Mouse (Mus musculus): ENCODE results near the gene Nadk2. TPM values are rescaled to one million over a fixed set of nuclear protein-coding genes. Genes with fewer than 3 reads are reported as not detected.

Nadk2 gene
- polyA plus RNA-seq, 1 experiment from 2014 or later: 34.9 TPM

- peaks cover 37% of the 10 kb centered on the region for H3K36me3 ChIP-seq (replicated peaks)
- H3K9ac ChIP-seq: no peak overlapping the region
- H3K4me2 ChIP-seq: peak overlapping the region; percentile 24
- WGBS: 78% methylated on average over 11 of the region's 11 CpGs
- H3K9me3 ChIP-seq: no peaks in the 10 kb centered on the region
- H3K4me1 ChIP-seq: peaks cover 8% of the 10 kb centered on the region
- H3K4me3 ChIP-seq (replicated peaks): no peak overlapping the region
- no peaks in the 10 kb centered on the region for H3K27me3 ChIP-seq
- H3K27ac ChIP-seq: no peak overlapping the region
- peak; percentile 33 for ATAC-seq (ENCODE audit: low FRiP score)
These were observed 22.7 kb downstream of the Nadk2 start for GRCm38 (mm10) chr15:9093598-9094365.

- 28% methylated on average over 13 of the region's 13 CpGs for WGBS
- peak; percentile 91 for ATAC-seq (ENCODE audit: low FRiP score)
- Histone ChIP-seq H3K4me3 (replicated peaks) (no peak overlapping the region), H3K36me3 (replicated peaks) (peaks cover 40% of the 10 kb centered on the region), H3K27me3 (no peaks in the 10 kb centered on the region), H3K27ac (no peak overlapping the region), H3K4me2 (peak overlapping the region; percentile 24), H3K9ac (no peak overlapping the region), H3K4me1 (peaks cover 8% of the 10 kb centered on the region), H3K9me3 (no peaks in the 10 kb centered on the region)
These were observed 23.3 kb downstream of the Nadk2 start for GRCm38 (mm10) chr15:9094366-9094750.

GRCm38 (mm10) chr15:9096865-9097264 is 25.8 kb downstream of the Nadk2 start:
- no peak overlapping the region for H3K9ac ChIP-seq
- no peak overlapping the region for H3K4me3 ChIP-seq (replicated peaks)
- no peak for ATAC-seq (ENCODE audit: low FRiP score)
- peaks cover 11% of the 10 kb centered on the region for H3K4me1 ChIP-seq
- no peaks in the 10 kb centered on the region for H3K27me3 ChIP-seq
- no peaks in the 10 kb centered on the region for H3K9me3 ChIP-seq
- no peak overlapping the region for H3K4me2 ChIP-seq
- WGBS: 91% methylated on average over 4 of the region's 4 CpGs
- no peak overlapping the region for H3K27ac ChIP-seq
- peaks cover 56% of the 10 kb centered on the region for H3K36me3 ChIP-seq (replicated peaks)

GRCm38 (mm10) chr15:9100446-9101077 is 29.5 kb downstream of the Nadk2 start:
- H3K27ac ChIP-seq: no peak overlapping the region
- no peak; the same call in 1 of the 2 replicates for ATAC-seq (ENCODE audit: low FRiP score)

GRCm38 (mm10) chr15:9106303-9107074 is 35.4 kb downstream of the Nadk2 start:
- H3K4me2 ChIP-seq: no peak overlapping the region
- no peaks in the 10 kb centered on the region for H3K27me3 ChIP-seq
- no peaks in the 10 kb centered on the region for H3K9me3 ChIP-seq
- H3K36me3 ChIP-seq (replicated peaks): peaks cover 27% of the 10 kb centered on the region
- no peaks in the 10 kb centered on the region for H3K4me1 ChIP-seq
- no peak overlapping the region for H3K4me3 ChIP-seq (replicated peaks)
- WGBS: 88% methylated on average over 13 of the region's 13 CpGs
- ATAC-seq (ENCODE audit: low FRiP score): no peak
- no peak overlapping the region for H3K27ac ChIP-seq
- H3K9ac ChIP-seq: no peak overlapping the region

More at GRCm38 (mm10) chr15:9100446-9101077, 29.5 kb downstream of the Nadk2 start:
- peaks cover 3% of the 10 kb centered on the region; the same call in 1 of the 2 replicates for H3K4me1 ChIP-seq
- H3K9ac ChIP-seq: no peak overlapping the region
- H3K36me3 ChIP-seq (replicated peaks): peaks cover 46% of the 10 kb centered on the region
- no peaks in the 10 kb centered on the region for H3K9me3 ChIP-seq
- no peaks in the 10 kb centered on the region for H3K27me3 ChIP-seq
- no peak overlapping the region for H3K4me3 ChIP-seq (replicated peaks)
- no peak overlapping the region for H3K4me2 ChIP-seq
- 75% methylated on average over 10 of the region's 10 CpGs for WGBS

- Histone ChIP-seq H3K4me1 (no peaks in the 10 kb centered on the region), H3K4me3 (replicated peaks) (no peak overlapping the region), H3K27me3 (no peaks in the 10 kb centered on the region), H3K4me2 (no peak overlapping the region), H3K27ac (no peak overlapping the region), H3K36me3 (replicated peaks) (peaks cover 54% of the 10 kb centered on the region), H3K9ac (no peak overlapping the region), H3K9me3 (no peaks in the 10 kb centered on the region)
- 86% methylated on average over 6 of the region's 6 CpGs for WGBS
- ATAC-seq (ENCODE audit: low FRiP score): no peak
These were observed 39.7 kb downstream of the Nadk2 start for GRCm38 (mm10) chr15:9110526-9111347.

- Histone ChIP-seq H3K9me3 (no peaks in the 10 kb centered on the region), H3K27ac (no peak overlapping the region), H3K9ac (no peak overlapping the region), H3K36me3 (replicated peaks) (peaks cover 61% of the 10 kb centered on the region), H3K4me1 (no peaks in the 10 kb centered on the region), H3K4me3 (replicated peaks) (no peak overlapping the region), H3K27me3 (no peaks in the 10 kb centered on the region), H3K4me2 (no peak overlapping the region)
- ATAC-seq (ENCODE audit: low FRiP score): no peak
- WGBS: 82% methylated on average over 3 of the region's 3 CpGs
These were observed 40.6 kb downstream of the Nadk2 start for GRCm38 (mm10) chr15:9111648-9112047.

- Histone ChIP-seq H3K9ac (no peak overlapping the region), H3K4me2 (no peak overlapping the region), H3K4me1 (no peaks in the 10 kb centered on the region), H3K27ac (no peak overlapping the region), H3K36me3 (replicated peaks) (peaks cover 62% of the 10 kb centered on the region), H3K27me3 (no peaks in the 10 kb centered on the region), H3K9me3 (no peaks in the 10 kb centered on the region), H3K4me3 (replicated peaks) (no peak overlapping the region)
- ATAC-seq (ENCODE audit: low FRiP score): no peak
- WGBS: 90% methylated on average over 9 of the region's 9 CpGs
These were observed 42.5 kb downstream of the Nadk2 start for GRCm38 (mm10) chr15:9113556-9113955.

GRCm38 (mm10) chr15:9114131-9114530 is 43.1 kb downstream of the Nadk2 start:
- H3K4me1 ChIP-seq: no peaks in the 10 kb centered on the region
- no peak overlapping the region for H3K4me2 ChIP-seq
- H3K4me3 ChIP-seq (replicated peaks): no peak overlapping the region
- no peak overlapping the region for H3K27ac ChIP-seq
- WGBS: 91% methylated on average over 4 of the region's 4 CpGs
- H3K36me3 ChIP-seq (replicated peaks): peaks cover 67% of the 10 kb centered on the region
- no peak for ATAC-seq (ENCODE audit: low FRiP score)
- H3K9me3 ChIP-seq: no peaks in the 10 kb centered on the region
- no peak overlapping the region for H3K9ac ChIP-seq
- H3K27me3 ChIP-seq: no peaks in the 10 kb centered on the region

- no peaks in the 10 kb centered on the region for H3K4me1 ChIP-seq
- no peaks in the 10 kb centered on the region for H3K27me3 ChIP-seq
- peaks cover 72% of the 10 kb centered on the region for H3K36me3 ChIP-seq (replicated peaks)
- no peaks in the 10 kb centered on the region for H3K9me3 ChIP-seq
- no peak for ATAC-seq (ENCODE audit: low FRiP score)
- no peak overlapping the region for H3K27ac ChIP-seq
- no peak overlapping the region for H3K9ac ChIP-seq
- H3K4me3 ChIP-seq (replicated peaks): no peak overlapping the region
- 81% methylated on average over 5 of the region's 5 CpGs for WGBS
- H3K4me2 ChIP-seq: no peak overlapping the region
These were observed 43.5 kb downstream of the Nadk2 start for GRCm38 (mm10) chr15:9114599-9114998.

- Histone ChIP-seq H3K4me2 (no peak overlapping the region), H3K4me3 (replicated peaks) (no peak overlapping the region), H3K4me1 (no peaks in the 10 kb centered on the region), H3K36me3 (replicated peaks) (peaks cover 86% of the 10 kb centered on the region), H3K27ac (no peak overlapping the region), H3K9ac (no peak overlapping the region), H3K27me3 (no peaks in the 10 kb centered on the region), H3K9me3 (no peaks in the 10 kb centered on the region)
- WGBS: 89% methylated on average over 4 of the region's 4 CpGs
- 0 out of 2 replicates have a peak, but pooled peaks have one; percentile 19 for ATAC-seq (ENCODE audit: low FRiP score)
These were observed 47.8 kb downstream of the Nadk2 start for GRCm38 (mm10) chr15:9118852-9119251.

- 93% methylated on average over 2 of the region's 2 CpGs for WGBS
- Histone ChIP-seq H3K4me3 (replicated peaks) (no peak overlapping the region), H3K9me3 (no peaks in the 10 kb centered on the region), H3K27me3 (no peaks in the 10 kb centered on the region), H3K36me3 (replicated peaks) (peaks cover 86% of the 10 kb centered on the region), H3K27ac (no peak overlapping the region), H3K9ac (no peak overlapping the region), H3K4me2 (no peak overlapping the region), H3K4me1 (no peaks in the 10 kb centered on the region)
- ATAC-seq (ENCODE audit: low FRiP score): peak; percentile 67; the same call in 1 of the 2 replicates
These were observed 49.0 kb downstream of the Nadk2 start for GRCm38 (mm10) chr15:9120081-9120480.

Measured in forebrain, embryonic 12.5 days (tissue).